ENCODE assay signal across 8 mouse cellular contexts in genomic region chr14:44989751-44990150, GRCm38 (mm10). TPM values are rescaled to one million over a fixed set of nuclear protein-coding genes. Genes with fewer than 3 reads are reported as not detected.
DNase-seq lines count a peak whose midpoint lies in the region; ATAC-seq lines count a peak whose summit lies in the region.

No protein-coding gene starts in this region.

- no peaks in the 10 kb centered on the region for H3K36me3 ChIP-seq in lung, embryonic 15.5 days
- H3K36me3 ChIP-seq in embryonic facial prominence, embryonic 13.5 days = no peaks in the 10 kb centered on the region
- H3K36me3 ChIP-seq in limb, embryonic 11.5 days (ENCODE audit: control insufficient read depth, insufficient read depth, low read length) = no peaks in the 10 kb centered on the region
- no peaks in the 10 kb centered on the region for H3K36me3 ChIP-seq in neural tube, embryonic 15.5 days

- no peaks in the 10 kb centered on the region for H3K9me3 ChIP-seq in lung, embryonic 15.5 days
- H3K9me3 ChIP-seq in embryonic facial prominence, embryonic 13.5 days = no peaks in the 10 kb centered on the region
- H3K9me3 ChIP-seq in limb, embryonic 11.5 days (ENCODE audit: control insufficient read depth, low read length) = no peaks in the 10 kb centered on the region
- no peaks in the 10 kb centered on the region for H3K9me3 ChIP-seq in neural tube, embryonic 15.5 days (replicated peaks)

- no peak overlapping the region for H3K27ac ChIP-seq in lung, embryonic 15.5 days
- H3K27ac ChIP-seq in embryonic facial prominence, embryonic 13.5 days = no peak overlapping the region
- H3K27ac ChIP-seq in limb, embryonic 11.5 days (replicated peaks; ENCODE audit: low read depth, low read length) = no peak overlapping the region
- H3K27ac ChIP-seq in neural tube, embryonic 15.5 days (replicated peaks) = no peak overlapping the region

- peaks cover 12% of the 10 kb centered on the region for H3K4me1 ChIP-seq in lung, embryonic 15.5 days
- H3K4me1 ChIP-seq in embryonic facial prominence, embryonic 13.5 days = peaks cover 20% of the 10 kb centered on the region
- H3K4me1 ChIP-seq in limb, embryonic 11.5 days (ENCODE audit: control insufficient read depth, insufficient read depth, low read length) = 0 out of 2 replicates have a peak, but pooled peaks cover 3% of the 10 kb centered on the region
- H3K4me1 ChIP-seq in neural tube, embryonic 15.5 days = peaks cover 21% of the 10 kb centered on the region

- no peak for DNase-seq in lung, postnatal 10 days
- no peak for DNase-seq in limb, embryonic 11.5 days (ENCODE audit: low spot score)
- no peak for DNase-seq in Muller cell, postnatal 12 days (ENCODE audit: inconsistent ontology term)
- DNase-seq in cerebellum, postnatal 25 days = no peak
- DNase-seq in gastrocnemius, postnatal 4 days (ENCODE audit: low spot score in 2 of 2) = no peak

- 0 out of 2 replicates have a peak, but pooled peaks cover 5% of the 10 kb centered on the region for H3K27me3 ChIP-seq in lung, embryonic 15.5 days
- H3K27me3 ChIP-seq in embryonic facial prominence, embryonic 13.5 days = peaks cover 23% of the 10 kb centered on the region
- peaks cover 17% of the 10 kb centered on the region for H3K27me3 ChIP-seq in limb, embryonic 11.5 days (ENCODE audit: control insufficient read depth, insufficient read depth, low read length)
- peaks cover 6% of the 10 kb centered on the region; the same call in 1 of the 2 replicates for H3K27me3 ChIP-seq in neural tube, embryonic 15.5 days (replicated peaks)

- WGBS in lung, embryonic 15.5 days = 25% methylated on average over 4 of the region's 4 CpGs
- WGBS in embryonic facial prominence, embryonic 13.5 days = 36% methylated on average over 4 of the region's 4 CpGs
- 24% methylated on average over 4 of the region's 4 CpGs for WGBS in limb, embryonic 11.5 days
- 38% methylated on average over 4 of the region's 4 CpGs for WGBS in neural tube, embryonic 15.5 days

- H3K9ac ChIP-seq in lung, embryonic 15.5 days = peak overlapping the region; percentile 47; the same call in 1 of the 2 replicates
- H3K9ac ChIP-seq in embryonic facial prominence, embryonic 13.5 days = peak overlapping the region; percentile 66
- H3K9ac ChIP-seq in limb, embryonic 11.5 days (ENCODE audit: low read length) = no peak overlapping the region
- peak overlapping the region; percentile 45; the same call in 1 of the 2 replicates for H3K9ac ChIP-seq in neural tube, embryonic 15.5 days (replicated peaks)

- no peak for ATAC-seq in lung, embryonic 15.5 days (ENCODE audit: borderline replicate concordance, extremely low read depth, low FRiP score, low TSS enrichment)
- ATAC-seq in embryonic facial prominence, embryonic 13.5 days (ENCODE audit: insufficient number of reproducible peaks, insufficient read depth, low FRiP score, low TSS enrichment, low read depth) = no peak
- no peak for ATAC-seq in limb, embryonic 11.5 days (ENCODE audit: insufficient number of reproducible peaks, low FRiP score, low TSS enrichment, low read depth)
- ATAC-seq in neural tube, embryonic 15.5 days (ENCODE audit: low FRiP score) = 0 out of 2 replicates have a peak, but pooled peaks have one; percentile 7

- H3K4me3 ChIP-seq in lung, embryonic 15.5 days = peak overlapping the region; percentile 54
- peak overlapping the region; percentile 51 for H3K4me3 ChIP-seq in embryonic facial prominence, embryonic 13.5 days
- H3K4me3 ChIP-seq in limb, embryonic 11.5 days (ENCODE audit: low read depth, low read length) = peak overlapping the region; percentile 43; the same call in 1 of the 2 replicates
- peak overlapping the region; percentile 43 for H3K4me3 ChIP-seq in neural tube, embryonic 15.5 days (replicated peaks)

- peak overlapping the region; percentile 82 for H3K4me2 ChIP-seq in lung, embryonic 15.5 days
- H3K4me2 ChIP-seq in embryonic facial prominence, embryonic 13.5 days = peak overlapping the region; percentile 85
- H3K4me2 ChIP-seq in limb, embryonic 11.5 days (ENCODE audit: low read depth, severe bottlenecking) = peak overlapping the region; percentile 64
- peak overlapping the region; percentile 77 for H3K4me2 ChIP-seq in neural tube, embryonic 15.5 days

RNA-seq across cellular contexts. Expression of gene Ptger2, which starts 1.8 kb away (rescaled TPM):
- 4.1 and 4.5 TPM in 2 replicates for polyA plus RNA-seq in lung, embryonic 15.5 days (2015; fragmentation: Nextera tagmentation; extraction: Ambion mirVana)
- 1.7 and 1.8 TPM in 2 replicates for polyA plus RNA-seq in embryonic facial prominence, embryonic 13.5 days (2015; fragmentation: Nextera tagmentation; extraction: Ambion mirVana)
- polyA plus RNA-seq in limb, embryonic 11.5 days (2014; fragmentation: Nextera tagmentation; extraction: Ambion mirVana) = 0.07 TPM in 1 of 2 replicates, not detected in the other
- polyA plus RNA-seq in neural tube, embryonic 15.5 days (2015; fragmentation: Nextera tagmentation; extraction: Ambion mirVana) = 1.7 and 2.1 TPM in 2 replicates
- under 1 TPM; 0.37 to 0.62 TPM for total RNA-seq in gastrocnemius, postnatal 4 days (2021)
